Mouse (Mus musculus) heart, postnatal 10 days (tissue): ENCODE measurements around the gene Gm20388. TPM values are rescaled to one million over a fixed set of nuclear protein-coding genes. Genes with fewer than 3 reads are reported as not detected.
A peak's percentile ranks its signal among the peaks of the same experiment; 100 is the strongest.
"Not testable (repeated sequence)": the region's sequence is repeated elsewhere in the genome, so short reads cannot be mapped to it uniquely, and the experiment has no call there.

Source experiments
- DNase-seq, 2 experiments: peaks; one replicate each; pipeline ENCODE4 v3.0.0; 2021
- intact Hi-C: fragments of 180-260 bp; cut with DNase I; formaldehyde crosslinking; loops from one replicate; pipeline ENCODE4 v1.15.1; 2025
- total RNA-seq, 2 experiments: library from RNA; stranded (reverse); gene quantifications; 2 replicates each; pipeline ENCODE4 v1.2.3; 2021

Gm20388 gene
- total RNA-seq, 2 experiments from 2014 or later, result 2.0 to 2.2 TPM

DNA sequence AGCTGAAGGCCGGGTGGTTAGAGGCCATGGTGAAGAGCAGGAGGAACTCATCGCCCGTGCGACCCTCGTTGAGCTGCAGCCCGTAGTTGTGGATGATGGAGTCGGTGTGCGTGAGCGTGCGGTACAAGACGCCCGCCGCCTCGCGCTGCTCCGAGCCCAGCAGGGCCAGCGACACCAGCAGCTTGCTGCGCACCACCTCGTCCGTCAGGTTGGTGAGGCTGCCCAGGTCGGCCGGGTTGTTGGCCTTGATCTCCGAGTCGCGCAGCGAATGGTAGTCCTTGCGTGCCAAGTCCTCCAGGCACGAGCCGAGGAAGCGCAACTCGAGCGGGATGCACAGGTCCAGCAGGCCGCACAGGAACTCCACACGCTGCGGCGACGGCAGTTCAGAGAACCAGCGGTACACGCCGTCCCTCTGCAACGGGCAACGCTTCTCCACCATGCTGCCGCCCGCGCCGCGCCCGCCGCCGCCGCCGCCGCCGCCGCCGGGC, 1741.3 kb downstream of the Gm20388 start:
- peak; percentile 68 to 71 for DNase-seq
- intact Hi-C loops, result loop anchor here (2.0 to 10.0 kb wide), 2 partner anchors 27 to 47 kb away; no protein-coding TSS in a partner anchor

DNA sequence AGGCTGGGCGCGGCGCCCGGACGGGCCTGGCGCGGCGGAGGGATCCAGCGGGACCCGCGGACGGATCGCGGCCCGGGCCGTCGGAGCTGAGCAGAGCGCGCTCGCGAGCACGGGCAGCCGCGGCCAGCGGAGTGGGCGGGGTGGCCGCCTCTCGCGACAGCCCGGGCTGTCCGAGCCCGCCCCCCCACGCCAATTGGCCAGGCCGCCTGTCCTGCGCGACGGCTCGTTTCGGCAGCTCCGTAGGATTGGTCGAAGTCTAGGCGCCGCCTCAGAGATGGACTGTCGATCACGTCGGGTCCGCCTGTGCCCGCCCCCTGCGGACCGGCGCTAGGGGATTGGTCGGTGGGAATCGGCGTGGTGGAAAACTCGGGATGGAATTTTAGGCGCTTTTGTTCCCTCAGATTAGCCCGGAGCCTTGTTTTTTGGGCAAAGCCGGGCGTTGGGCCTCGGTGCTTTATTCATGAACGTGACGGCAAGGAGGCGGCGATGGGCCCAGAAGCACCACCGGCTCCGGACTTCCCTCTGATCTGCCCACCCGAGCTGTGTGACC, 1742.2 kb downstream of the Gm20388 start, which contains the start of gene Zcchc14:
TSS of gene Zcchc14 (minus strand) at position 128 of the 550 bp plus-strand sequence.
- DNase-seq, result peak; percentile 98 to 99
- intact Hi-C loops, result loop anchor here (10.0 kb wide), 1 partner anchor 48 kb away; no protein-coding TSS in a partner anchor

DNA sequence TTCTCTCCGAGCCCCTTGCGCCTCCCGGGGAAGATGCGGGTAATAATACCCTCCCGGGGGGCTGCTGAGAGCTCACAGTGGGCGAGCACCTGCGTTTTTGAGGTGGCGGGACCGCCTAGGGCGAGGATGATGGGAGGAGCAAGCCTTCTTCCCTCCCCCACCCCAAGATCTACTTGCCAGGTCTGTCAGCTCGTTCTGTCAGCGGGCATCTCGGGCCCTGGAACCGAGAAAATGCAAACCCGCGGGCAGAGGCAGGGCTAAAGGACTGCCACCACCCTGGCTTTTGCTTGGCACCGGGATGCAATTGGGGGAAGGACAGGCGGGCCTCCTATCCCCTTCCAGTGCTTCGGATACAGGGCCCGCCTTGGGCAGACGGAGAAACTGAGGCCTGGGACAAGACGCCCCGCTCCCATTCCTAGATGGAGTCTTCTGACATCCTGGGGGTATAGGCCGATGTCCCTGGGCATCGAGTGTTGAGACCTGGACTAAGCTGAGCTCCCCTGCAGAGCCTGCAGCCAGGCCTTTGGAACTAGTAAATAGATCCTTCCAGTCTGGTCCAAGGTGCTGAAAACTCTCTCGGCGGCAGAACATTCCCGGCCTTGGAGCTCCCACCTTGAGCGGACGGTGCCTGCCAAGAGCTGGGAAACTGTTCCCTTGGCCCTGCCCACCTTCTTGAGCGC, 1742.8 kb downstream of the Gm20388 start:
- intact Hi-C loops, result loop anchor here (10.0 kb wide), 1 partner anchor 49 kb away; no protein-coding TSS in a partner anchor
- DNase-seq, result no peak

DNA sequence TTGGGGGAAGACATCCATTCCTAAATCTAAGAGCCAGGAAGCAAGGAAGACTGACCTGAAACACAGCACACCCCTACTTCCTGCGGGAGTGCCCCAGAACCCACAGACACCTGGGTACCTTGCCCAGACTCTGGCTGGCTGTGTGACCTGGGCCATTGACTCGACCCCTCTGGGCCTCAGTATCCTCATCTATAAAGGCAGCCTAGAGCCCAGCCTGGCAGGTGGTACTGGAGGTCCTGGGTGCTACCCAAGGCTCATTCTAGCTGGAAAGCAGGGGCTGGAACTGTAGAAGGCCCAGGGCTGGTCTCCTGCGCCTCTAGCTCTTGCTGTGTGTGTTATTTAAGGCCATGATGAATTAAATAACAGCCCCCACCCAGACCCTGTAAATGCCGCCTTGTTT, 1743.5 kb downstream of the Gm20388 start:
- intact Hi-C loops, result loop anchor here (10.0 kb wide), 1 partner anchor 49 kb away; no protein-coding TSS in a partner anchor
- no peak for DNase-seq

DNA sequence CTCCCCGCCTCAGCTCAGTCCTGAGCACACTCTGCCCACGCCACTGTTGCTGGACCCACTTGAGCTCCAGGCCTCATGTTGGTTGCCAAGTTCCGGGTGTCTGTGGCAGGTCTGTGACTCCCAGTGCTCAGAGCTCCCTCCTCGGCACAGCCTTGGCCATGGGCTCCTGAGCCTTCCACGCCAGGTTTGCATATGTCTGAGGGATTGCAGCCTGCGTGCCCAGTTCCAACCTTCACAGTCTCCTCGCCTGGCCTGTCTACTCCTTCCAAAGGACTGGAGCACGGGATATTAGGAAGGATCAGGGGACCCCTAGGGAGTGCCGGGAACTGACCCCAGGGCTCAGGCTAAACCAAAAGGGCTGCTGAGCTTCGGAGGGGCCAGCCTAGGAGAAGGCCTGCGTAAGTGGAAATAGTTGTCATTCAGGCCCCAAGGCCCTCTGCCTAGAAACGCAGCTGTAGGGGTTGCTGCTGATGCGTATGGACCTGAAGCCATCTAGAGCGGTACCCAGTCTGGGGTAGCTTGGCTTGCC, 1744.4 kb downstream of the Gm20388 start:
- DNase-seq, result no peak
- intact Hi-C loops, result loop anchor here (10.0 kb wide), 1 partner anchor 50 kb away; no protein-coding TSS in a partner anchor

DNA sequence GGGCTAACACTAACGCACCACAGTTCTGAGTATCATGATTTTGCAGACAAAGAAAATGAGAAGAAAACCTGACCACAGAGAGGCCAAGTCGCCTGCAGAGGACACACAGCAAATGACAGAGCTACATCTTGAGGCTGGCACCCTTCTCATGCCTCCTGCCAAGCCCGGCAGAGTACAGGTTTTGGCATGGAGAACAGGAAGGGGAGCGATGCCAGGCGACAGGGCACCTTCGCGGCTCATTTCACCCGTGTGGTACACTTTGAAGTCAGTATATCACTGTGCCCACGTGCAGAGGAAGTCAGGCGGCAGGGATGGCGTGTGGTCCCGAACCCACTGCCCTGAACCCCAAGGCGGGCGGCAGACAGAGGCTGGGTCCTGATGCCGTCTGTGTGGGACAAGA, 1750.0 kb downstream of the Gm20388 start:
- intact Hi-C loops, result no loop called here
- no peak for DNase-seq

DNA sequence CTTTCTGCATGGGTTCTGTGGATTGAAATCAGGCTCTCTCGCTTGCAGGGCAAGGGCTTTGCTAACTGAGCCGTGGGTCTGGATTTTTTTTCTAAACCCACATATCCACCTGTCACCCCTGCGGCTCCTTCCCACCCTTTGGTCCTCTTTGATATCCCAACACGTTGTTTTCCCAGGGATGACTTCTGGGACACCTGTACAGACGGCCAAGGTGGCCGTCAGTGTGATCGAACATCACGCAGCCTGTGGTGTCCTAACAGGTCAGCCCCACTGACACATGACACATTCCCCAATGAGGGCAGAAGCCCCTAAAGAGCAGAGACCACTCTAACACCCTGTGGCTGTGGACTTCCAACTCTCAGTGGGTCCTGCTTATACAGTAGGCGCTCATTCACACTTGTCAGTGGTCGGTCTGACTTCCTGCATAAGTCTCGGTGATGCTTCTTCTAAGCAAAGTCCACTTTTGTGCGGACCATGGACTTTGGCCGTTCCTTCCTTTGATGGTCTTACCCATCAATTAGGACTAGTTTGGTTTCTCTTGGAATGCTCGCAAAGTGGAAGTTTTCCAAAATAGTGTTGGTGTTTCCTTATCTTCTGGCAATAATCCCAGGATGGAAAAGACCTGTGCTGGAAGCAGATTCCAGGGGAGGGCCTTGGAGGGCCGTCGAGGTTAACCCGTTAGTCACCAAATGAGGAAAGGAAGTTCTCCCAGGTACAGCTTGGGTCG, 1751.2 kb downstream of the Gm20388 start:
- DNase-seq, result no peak
- intact Hi-C loops, result no loop called here

DNA sequence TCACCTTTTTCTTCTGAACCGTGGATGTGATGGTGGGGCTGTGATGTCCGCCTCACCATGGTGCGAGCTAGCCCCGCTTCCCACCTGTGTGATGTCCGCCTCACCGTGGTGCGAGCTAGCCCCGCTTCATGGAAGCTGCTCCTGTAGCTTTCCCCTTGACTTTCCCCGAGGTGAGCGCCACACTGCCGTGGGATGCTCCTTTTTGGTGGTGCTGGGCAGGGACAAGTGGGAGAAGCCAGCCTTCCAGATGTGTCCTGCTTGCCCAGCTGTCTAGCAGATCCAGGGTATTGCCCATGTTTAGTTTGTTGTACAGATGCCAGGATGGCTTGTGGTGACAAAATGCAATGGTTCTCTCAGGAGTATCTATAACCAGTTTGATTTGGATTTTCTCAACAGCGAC, 1752.5 kb downstream of the Gm20388 start:
- no peak for DNase-seq
- intact Hi-C loops, result no loop called here

DNA sequence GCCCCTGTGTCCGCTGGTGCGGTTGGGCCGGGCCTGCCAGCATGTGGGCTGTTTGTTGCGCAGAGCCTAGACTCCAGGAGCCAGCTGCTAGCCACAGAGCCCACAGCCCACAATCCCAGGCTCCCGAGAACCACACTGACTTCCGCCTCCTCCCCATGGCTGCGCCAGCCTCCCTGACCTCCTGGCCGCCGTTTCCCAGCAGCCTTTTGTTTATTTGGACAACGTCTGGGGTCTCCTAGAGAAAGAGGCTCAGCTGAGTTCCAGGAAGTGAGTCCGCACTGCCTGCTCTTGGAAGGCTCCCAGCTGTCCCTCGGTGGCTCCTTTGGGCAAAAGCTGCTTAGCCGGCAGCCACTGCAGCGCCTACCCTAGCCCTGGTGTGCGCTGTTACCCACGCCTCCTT, 1754.7 kb downstream of the Gm20388 start:
- peak; percentile 83 to 85 for DNase-seq
- intact Hi-C loops, result no loop called here

DNA sequence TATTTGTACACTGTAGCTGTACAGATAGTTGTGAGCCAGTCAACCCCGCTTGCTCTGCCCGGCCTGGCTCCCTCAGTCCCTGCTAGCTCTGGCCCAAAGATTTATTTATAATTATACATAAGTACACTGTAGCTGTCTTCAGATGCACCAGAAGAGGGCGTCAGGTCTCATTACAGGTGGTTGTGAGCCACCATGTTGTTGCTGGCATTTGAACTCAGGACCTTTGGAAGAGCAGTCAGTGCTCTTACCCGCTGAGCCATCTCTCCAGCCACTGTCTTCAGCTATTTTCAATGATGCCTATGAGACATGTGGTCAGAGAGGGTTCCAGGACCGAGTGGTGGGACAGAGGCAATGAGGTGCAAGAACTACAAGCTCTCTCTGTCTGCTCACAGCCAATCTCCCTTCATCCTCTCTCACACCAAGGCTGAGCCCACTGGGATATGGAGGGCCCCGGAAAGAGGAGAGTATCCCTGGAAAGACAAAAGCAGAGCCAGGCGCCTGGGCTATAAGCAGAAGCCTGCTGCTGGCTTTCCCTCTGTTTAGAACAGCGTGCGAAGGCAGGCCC, 1757.4 kb downstream of the Gm20388 start:
- intact Hi-C loops, DNase-seq: not testable (repeated sequence)

DNA sequence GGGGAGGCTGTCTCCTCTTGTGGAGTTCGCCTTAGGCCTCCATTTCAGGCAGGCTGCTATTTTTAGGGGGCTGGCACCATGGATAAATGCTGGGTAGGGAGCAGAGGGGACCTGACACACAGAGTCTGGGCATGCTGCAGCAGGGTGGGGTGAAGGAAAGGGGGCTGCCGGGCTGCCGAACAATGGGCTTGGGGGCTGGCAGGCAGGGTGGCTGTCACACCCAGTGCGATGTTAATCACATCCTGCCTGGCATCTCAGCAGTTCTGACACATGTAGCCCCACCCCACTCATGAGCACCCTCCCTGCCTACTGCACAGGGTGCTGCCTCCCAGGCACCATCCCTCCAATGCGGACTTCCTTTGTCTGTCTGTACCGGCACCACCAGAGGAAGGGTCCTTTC, 1757.9 kb downstream of the Gm20388 start:
- intact Hi-C loops, result no loop called here
- no peak for DNase-seq

DNA sequence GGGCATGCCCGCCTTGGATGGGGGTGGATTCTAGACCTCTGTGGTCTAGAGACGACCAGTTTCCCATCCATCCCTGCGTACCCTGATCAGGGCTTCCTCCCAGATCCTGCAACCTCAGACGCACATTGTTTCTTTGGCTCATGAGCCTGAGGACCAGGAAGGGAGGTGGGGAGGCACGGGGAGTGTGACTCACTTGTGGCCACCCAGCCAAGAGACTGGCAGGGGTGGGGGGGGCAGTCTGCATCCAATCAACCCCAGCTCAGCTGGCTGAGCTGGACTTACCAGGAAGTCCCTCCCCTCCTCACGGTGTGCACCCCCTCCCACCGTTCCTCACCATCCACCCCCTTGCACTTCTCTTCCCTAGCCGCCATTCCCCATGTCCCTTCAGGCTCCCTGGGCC, 1758.6 kb downstream of the Gm20388 start:
- intact Hi-C loops, result no loop called here
- peak in 1 of 2 experiments; percentile 38 for DNase-seq

DNA sequence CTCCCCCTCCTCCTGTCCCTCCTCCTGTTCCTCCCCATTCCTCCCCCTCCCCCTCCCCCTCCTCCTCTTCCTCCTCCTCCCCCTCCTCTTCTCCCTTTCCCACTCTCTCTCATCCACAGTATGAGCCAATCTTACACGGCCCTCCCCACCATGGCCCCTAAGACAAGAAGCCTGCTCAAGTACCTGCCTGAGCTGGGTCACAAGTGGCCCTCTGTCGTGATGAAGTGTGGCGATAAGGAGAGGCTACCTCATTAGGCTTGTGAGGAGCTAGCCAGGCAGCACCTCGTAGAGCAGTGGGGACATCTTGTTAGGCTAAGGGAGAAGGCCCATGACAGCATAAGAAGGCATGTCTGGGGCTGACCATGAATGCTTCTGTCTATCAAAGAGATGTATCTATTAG, 1762.5 kb downstream of the Gm20388 start:
- intact Hi-C loops, result no loop called here

DNA sequence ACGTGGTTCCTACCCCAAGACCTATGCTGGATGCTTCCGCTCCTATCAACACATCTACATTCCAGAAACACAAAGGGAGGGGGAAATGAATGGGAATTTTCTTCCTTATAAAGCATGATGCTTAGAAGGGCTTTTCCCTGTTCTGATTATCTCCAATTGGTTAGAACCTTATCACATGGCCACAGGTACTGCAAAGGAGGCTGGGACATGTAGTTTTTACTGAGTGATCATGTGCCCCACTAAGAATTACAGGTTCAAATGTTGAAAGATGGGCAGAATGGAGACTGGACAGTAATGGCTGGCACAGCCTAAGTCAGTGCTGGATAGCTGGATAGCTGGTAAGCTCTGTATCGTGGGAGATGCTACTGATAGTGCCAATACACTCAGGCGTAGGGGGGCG, 1763.3 kb downstream of the Gm20388 start:
- no peak for DNase-seq
- intact Hi-C loops, result no loop called here

More for the DNA sequence above, 1762.5 kb downstream of the Gm20388 start:
- no peak for DNase-seq

DNA sequence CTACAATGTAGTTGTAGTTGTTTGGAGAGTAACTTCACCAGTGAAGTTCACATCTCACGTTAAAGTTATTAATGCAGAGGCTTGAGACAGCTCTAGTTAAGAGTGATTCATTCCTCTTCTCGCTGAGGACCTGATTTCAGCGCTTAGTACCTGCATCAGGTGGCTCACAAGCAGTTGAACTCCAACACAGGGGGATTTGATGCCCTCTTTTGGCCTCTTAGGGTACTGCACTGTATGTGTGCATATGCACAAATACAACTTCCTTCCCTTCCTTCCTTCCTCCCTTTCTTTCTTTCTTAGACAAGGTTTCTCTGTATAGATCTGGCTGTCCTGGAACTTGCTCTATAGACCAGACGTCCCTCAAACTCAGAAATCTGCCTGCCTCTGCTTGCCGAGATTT, 1763.9 kb downstream of the Gm20388 start:
- no peak for DNase-seq
- intact Hi-C loops, result no loop called here

DNA sequence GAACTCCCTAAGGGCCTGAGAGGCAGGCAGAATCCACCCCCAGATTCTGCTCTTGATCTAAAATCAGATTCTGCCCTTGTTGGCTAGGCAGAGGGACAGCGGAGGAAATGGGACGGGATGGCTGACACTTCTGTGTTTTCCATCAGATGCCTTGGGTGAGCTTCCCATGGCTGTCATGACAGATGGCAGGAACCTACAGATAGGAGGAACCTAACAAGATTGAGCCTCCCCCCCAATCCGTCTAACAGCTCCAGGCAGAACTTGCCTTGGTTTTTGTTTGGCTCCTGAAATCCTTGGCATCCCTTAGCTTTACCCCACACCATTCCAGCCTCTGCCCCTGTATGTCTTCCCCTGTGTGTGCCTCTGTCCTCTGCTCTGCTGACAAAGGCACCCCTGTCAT, 1764.5 kb downstream of the Gm20388 start:
- DNase-seq, result no peak
- intact Hi-C loops, result no loop called here

DNA sequence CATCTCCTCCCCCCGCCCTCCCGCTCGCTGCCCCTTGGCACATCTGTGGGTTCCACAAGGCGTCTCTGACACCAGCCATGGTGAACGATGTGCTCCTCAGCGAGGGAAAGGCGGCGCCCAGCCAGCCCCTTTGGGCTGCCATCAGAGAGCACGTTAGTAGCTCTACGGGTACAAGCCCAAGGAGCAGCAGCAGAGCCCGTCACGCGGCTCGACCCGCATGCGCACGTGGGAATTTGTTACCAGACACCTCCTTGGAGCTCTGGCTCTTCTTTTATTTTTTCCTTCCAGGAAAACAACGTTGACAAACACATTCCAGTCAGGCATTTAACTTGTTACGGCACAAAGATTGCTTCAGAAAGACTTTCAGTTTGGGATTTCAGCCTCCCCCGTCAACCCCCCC, 1765.1 kb downstream of the Gm20388 start:
- DNase-seq, result peak in 1 of 2 experiments; percentile 55
- intact Hi-C loops, result no loop called here

DNA sequence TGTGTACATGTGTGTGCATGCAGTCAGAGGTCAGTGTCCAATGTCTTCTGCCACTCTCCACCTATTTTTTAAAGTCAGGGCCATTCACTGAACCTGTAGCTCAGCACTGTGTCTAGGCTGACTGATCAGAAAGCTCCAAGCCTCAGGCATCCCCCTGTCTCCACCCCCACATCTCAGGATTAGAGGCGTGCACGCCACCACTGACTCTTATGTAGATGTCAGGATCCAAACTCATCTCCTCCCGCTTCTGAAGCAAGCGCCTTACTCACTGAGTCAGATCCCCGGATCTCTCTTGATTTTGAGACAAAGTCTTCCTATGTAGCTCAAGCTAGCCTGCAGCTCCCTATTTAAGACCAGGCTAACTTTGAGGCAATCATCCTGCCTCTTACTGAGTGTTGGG, 1768.1 kb downstream of the Gm20388 start:
- intact Hi-C loops, result no loop called here
- no peak for DNase-seq

DNA sequence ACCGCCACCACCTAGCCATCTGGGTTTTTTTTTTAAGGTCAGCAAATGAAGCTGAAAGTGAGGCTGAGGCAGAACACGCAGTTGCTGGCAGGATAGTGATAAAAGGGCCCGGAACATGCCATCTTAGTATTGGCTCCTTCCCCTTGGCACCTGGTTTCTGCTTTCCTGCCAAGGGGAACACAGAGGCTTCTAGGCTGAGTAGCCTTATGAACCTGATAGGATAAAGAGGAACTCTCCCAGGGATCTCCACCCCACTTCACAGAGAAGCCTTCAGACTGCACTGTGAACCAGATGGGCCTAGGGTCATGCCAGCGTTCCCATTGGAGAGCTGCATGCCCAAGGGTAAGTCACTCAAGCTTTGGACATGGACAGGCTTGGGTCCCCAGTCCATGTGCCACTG, 1770.3 kb downstream of the Gm20388 start:
- intact Hi-C loops, result no loop called here

DNA sequence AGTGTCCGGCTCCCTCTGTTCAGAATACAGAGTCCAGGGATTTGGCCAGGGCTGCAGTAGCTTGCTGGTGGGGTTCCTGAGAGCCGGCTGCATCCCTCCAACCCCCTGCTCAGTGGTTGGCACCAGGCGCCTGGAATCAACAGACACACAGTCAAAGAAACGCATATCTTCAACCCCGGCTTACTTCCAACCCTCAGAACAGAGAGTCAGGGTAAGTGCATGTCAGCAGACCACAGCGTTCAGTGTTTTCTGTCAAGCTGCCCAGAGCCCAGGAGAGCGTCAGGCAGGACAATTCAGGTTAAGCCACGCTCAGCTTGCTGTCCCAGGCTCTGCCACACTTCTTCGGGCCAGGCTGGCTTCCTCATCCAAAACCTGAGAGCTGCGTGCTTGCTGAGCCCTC, 1770.8 kb downstream of the Gm20388 start:
- intact Hi-C loops, result no loop called here
- peak; percentile 53 to 66 for DNase-seq

More for the DNA sequence above, 1770.3 kb downstream of the Gm20388 start:
- DNase-seq, result no peak
